Mouse (Mus musculus) retina, adult 2 months (tissue): Measurements from ENCODE around the gene 4931409K22Rik.
"Not testable (repeated sequence)": the region's sequence is repeated elsewhere in the genome, so short reads cannot be mapped to it uniquely, and the experiment has no call there.

Source experiments
- DNase-seq: peaks from one replicate; pipeline ENCODE4 v3.0.0-alpha.2; 2012; ENCODE audit warnings: low read depth, low spot score

4931409K22Rik gene

GRCm38 (mm10) chr5:24593928-24594327 lies 37.3 kb upstream of the 4931409K22Rik start:
- DNase-seq: no peak

GRCm38 (mm10) chr5:24593230-24593629 lies 36.6 kb upstream of the 4931409K22Rik start:
- no peak for DNase-seq

GRCm38 (mm10) chr5:24592471-24593160 lies 36.0 kb upstream of the 4931409K22Rik start:
- no peak for DNase-seq

GRCm38 (mm10) chr5:24591796-24592470 lies 35.3 kb upstream of the 4931409K22Rik start:
- DNase-seq: no peak

DNA sequence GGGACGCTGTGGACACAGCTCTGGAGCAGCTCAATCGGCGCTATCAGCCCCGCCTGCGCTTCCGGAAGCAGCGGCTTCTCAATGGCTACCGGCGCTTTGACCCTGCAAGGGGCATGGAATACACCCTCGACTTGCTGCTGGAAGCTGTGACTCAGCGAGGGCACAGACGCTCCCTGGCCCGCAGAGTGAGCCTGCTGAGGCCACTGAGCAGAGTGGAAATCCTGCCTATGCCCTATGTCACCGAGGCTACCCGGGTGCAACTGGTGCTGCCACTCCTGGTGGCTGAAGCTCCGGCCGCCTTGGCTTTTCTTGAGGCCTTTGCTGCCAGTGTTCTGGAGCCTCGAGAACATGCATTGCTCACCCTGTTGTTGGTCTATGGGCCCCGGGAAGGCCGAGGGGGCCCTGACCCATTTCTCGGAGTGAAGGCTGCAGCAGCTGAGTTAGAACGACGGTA lies 34.7 kb upstream of the 4931409K22Rik start:
- no peak for DNase-seq

DNA sequence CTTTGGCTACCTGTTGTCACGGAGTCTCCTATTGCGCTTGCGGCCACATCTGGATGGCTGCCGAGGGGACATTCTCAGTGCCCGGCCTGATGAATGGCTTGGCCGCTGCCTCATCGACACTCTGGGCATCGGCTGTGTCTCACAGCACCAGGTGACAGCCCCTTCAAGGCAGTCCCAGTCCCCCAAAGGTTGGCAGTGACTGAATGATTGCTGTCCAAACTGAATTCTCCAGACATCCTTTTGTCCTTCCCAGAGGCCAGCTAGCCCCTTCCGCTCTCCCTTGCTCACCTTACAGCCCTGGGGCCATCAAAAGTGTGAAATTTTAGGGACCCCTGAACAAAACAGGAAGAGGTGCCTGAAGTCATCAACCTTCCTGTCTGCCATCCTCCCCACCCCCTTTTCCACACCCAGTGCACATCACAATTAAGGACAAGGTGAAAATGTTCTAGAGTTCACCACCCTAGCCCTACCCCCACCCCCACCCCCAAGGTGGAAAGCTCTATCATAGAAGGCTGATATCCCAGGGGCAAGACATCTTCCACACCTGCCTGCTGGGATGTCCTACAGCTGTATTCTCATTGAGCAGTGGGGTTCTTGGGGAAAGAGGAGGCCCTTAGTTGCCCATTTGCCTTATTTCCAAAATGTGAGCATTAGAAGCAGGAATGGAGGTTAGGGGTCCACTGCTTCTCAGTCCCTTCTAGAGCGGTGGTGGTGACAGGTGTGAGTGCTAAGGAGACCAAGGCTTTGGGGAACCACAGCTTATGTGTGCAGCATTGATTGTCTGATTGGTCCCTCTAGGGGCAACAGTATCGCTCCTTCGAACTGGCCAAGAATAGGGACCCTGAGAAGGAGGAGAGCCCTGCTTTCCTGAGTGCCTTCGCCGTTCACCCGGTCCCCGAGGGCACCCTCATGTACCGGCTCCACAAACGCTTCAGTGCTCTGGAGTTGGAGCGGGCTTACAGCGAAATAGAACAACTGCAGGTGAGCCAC lies 33.2 kb upstream of the 4931409K22Rik start:
- no peak for DNase-seq

GRCm38 (mm10) chr5:24587200-24587577 lies 30.6 kb upstream of the 4931409K22Rik start:
- no peak for DNase-seq

DNA sequence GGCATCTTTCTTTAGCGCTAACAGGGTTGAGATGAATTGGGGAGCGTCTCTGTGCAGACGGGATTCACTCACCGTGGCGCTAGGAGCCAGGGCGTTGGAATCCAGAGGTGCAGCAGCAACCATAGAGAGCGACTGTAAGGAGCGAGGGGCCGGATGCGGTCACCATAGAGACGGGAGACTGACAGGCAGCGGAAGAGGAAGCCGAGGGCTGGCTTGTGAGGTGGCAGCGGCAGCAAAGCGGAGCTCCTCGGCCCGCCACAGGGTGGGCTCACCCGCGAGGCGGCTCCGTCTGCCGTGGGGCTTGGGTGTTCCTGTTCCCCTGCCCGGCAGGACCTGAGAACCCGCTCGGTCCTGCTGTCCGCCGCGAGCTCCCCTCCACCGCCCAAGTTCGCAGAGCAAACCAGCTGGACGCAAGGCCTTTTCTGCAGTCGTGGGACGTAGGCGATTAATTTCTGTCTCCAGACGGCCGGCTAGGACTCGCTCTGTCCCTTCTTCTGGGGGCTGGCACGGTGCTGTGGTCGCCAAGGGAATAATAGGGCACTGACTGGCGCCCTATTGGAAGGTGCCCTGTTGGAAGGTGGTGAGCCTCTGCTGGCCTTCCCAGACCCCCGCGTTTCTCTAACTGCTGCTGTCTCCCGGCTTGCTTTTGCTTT lies 30.1 kb upstream of the 4931409K22Rik start, which contains the start of gene Chpf2:
Gene Chpf2 (plus strand): TSS at position 195 of the 653 bp plus-strand sequence.
- DNase-seq: peak; percentile 74

GRCm38 (mm10) chr5:24586106-24586505 lies 29.5 kb upstream of the 4931409K22Rik start:
- no peak for DNase-seq

DNA sequence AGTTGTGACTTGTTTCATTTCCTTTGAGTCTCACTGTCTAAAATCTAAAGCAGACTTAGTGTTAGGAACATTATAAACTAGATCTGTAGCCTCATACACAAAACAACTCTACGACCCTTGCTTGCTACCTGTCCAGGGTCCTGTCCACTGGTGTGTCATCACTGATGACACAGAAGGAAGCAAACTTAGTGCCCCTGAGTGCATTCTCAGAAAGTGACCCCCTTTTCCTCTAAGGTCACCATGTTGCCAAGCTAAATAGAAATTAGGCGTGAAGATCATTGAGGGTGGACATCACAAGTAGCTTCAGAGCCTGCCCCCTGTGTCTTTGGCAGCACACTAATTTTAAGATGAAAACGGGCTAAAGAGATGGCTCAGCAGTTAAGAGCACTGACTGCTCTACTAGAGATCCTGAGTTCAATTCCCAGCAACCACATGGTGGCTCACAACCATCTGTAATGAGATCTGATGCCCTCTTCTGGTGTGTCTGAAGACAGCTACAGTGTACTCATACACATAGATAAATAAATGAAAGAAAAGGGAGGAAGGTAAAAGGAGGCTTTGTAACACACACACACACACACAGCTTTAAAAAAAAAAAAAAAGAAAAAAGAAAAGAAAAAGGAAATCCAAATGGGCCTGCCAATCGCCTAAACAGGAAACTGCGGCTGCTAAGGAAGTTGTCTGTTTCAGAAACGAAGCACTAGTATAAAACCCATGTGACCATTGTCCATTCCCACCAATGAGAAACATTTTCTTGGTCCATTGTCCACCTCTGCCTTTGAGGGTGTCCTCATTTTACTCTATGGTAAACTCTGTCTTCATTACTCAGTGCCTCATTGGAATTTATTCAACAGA lies 21.7 kb upstream of the 4931409K22Rik start:
- DNase-seq: no peak

GRCm38 (mm10) chr5:24577183-24577929 lies 20.7 kb upstream of the 4931409K22Rik start, which contains the start of gene Abcf2:
Gene Abcf2, minus strand, starts transcription at chr5:24577467.
- peak; percentile 100 for DNase-seq

- no peak for DNase-seq
Observed at GRCm38 (mm10) chr5:24576801-24577182, 20.2 kb upstream of the 4931409K22Rik start.

GRCm38 (mm10) chr5:24575948-24576347 lies 19.3 kb upstream of the 4931409K22Rik start:
- no peak for DNase-seq

GRCm38 (mm10) chr5:24555335-24555734 lies 1.3 kb downstream of the 4931409K22Rik start:
- not testable (repeated sequence) for DNase-seq

- DNase-seq: no peak
Observed at GRCm38 (mm10) chr5:24553621-24554244, 2.9 kb downstream of the 4931409K22Rik start.

DNA sequence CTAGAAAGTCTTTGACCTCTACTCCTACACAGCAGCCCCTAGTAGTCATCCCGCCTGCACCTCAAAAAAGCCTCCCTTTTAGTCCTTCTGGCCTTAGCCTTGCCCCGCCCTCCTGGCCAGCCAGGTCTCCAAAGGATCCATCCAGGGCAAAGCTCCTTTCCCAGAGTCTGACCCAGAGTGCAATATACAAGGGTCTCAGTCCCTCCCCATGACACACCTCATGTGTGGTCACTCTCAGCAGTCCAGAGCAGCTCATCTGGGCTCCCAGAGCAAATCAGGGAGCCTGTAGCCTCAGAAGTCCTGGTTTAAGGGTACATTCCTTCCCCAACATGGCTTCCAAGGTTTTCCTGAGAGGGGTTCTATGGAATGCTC lies 5.3 kb downstream of the 4931409K22Rik start:
- no peak for DNase-seq

DNA sequence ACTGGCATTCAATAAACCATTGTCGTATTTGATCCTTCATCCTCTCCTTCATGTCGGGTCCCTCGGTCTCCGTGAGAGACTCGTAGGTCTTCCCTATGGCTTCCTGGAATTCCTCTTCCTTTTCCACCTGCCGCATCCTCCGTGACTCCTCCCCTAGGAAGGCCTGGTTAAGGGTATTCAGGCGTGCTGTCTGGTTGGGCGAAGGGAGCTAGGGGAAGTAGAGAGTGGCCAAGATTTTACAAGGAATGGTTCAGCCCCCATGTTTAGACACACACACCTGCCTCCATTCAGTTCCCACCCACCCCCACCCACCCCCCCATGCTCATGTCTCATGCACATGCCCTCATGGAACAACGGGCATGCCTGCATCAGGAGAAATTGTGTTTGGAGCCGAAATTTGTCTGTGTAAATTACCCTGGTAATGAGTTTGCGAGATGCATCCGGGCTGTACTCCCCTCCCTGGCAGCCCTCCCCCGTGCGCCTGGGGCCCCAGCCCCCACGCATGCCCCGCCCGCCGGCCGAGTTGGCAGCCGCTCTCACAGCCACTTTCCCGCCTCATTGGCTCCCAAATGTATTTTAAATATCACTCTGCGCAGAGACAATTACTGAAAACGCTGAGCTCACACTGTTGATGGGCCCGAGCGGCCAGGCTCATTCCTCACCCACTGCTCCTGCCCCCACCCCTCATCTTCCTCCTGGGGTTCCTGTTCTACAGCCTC lies 5.9 kb downstream of the 4931409K22Rik start:
- DNase-seq: no peak

GRCm38 (mm10) chr5:24542643-24543042 lies 14.0 kb downstream of the 4931409K22Rik start:
- no peak for DNase-seq
